Mouse (Mus musculus) cerebral cortex, adult 2 months (tissue): ENCODE measurements around the gene Ift122.

Source experiments
- WGBS: fragments of 180-500 bp; shearing (Covaris S2); methylation state at CpG from one replicate; pipeline ENCODE4 v1.1.7; 2018; 5-methylcytosine and 5-hydroxymethylcytosine counted together

The Ift122 gene

DNA sequence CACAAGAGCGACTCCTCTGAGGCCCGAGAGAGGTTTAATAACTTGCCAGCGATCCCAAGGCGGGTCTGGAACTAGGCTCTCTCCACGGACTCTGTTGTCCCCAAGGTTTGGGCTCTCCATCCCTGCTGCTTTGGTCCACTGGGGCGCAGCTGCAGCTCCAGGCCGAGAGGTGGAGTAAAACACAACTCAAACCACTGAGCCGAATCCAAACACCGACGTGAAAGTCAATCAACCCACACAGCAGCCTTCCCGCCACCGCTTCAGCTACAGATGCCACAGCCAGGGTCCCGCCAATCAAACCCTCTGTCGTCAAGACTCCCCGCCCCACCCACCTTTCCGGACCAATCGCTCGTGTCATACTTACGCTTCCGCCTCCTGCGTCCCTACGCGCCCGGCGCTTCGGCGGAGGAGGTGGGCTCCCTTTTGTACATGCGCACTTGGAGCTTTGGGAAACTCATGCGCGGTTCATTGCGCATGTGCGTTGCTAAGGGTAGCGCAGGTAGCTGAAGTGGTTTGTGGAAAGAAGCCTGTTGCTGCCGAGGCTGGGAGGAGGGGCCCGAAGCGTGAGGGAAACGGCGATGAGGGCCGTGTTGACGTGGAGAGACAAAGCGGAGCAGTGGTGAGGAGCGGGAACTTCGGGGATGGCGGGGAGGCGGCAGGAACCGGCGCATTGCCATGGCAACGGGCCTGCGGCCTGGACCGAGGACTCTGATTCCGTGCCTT, at the start of gene Ift122, which contains the start of gene Mbd4:
TSS of gene Ift122 (plus strand) at position 380 of the 723 bp plus-strand sequence.
TSS of gene Mbd4 (minus strand) at position 281 of the 723 bp plus-strand sequence.
- under 1% methylated on average over 51 of the region's 51 CpGs for WGBS

DNA sequence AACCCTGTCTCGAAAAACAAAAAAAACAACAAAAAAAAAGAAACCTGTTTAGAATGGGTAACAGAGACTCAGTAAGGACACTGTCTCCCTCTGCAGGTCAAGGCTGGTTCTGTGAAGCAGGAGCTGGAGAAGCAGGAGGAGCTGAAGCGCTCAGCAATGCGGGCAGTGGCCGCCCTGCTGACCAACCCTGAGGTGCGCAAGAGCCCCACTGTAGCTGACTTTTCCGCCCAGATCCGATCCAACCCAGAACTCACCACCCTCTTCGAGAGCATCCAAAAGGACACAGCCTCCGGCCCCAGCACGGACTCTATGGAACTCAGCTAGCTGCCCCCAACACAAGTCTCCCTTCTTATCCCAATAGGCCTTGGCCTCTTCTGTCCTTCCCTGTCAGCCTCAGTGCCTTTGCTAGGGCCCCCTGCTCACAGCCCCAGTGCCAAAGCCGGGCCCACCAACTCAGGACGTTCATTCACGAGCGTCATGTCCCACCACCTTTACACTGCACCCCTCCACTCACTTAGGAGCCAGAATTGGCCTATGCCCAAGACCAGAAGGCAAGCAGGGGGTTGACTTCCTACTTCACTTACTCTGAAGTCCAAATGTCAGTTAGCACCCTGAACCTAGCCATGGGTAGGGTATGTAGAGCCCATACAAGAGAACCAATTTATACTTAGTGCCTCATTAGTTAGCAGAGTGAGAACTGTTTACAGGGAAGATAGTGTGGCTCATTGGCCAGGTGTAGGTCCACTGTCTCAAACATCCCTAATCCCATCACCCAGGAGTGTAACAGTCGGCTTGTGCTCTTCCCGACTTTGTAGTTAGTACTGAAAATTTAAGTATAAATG, 49.5 kb upstream of the Ift122 start:
- WGBS = 43% methylated on average over 16 of the region's 16 CpGs

DNA sequence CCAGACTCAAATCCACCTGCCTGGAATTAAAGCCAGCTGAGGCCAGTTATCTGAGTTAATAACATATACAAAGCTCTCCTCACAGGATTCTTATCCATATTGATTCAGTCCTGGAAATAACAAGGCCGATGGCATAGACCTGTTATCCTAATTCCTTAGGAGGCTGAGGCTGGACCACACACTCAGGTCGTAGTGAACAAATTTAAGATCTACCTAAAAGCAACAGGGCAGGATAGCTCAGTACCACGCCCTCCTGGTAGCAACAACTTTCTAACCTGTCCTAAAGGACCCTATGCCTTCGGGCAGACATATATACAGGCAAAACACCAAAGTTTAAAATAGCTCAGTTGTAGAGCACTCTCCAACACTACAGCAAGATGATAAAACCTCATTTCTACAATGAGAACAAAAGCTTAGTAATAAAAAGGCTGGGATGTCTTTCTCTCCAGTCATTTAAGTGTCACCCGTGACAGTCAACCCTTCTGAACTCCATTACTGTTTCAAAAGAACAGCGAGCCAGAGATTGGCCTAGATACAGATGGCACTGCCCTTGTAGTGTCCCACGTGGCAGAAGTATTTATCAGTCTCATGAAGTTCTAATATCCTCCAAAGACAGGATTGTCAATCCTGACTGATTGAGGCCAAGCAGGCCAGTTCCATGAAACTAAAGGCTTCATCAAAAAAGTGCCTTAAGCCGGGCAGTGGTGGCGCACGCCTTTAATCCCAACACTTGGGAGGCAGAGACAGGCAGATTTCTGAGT, 48.7 kb upstream of the Ift122 start:
- 63% methylated on average over 10 of the region's 10 CpGs for WGBS

DNA sequence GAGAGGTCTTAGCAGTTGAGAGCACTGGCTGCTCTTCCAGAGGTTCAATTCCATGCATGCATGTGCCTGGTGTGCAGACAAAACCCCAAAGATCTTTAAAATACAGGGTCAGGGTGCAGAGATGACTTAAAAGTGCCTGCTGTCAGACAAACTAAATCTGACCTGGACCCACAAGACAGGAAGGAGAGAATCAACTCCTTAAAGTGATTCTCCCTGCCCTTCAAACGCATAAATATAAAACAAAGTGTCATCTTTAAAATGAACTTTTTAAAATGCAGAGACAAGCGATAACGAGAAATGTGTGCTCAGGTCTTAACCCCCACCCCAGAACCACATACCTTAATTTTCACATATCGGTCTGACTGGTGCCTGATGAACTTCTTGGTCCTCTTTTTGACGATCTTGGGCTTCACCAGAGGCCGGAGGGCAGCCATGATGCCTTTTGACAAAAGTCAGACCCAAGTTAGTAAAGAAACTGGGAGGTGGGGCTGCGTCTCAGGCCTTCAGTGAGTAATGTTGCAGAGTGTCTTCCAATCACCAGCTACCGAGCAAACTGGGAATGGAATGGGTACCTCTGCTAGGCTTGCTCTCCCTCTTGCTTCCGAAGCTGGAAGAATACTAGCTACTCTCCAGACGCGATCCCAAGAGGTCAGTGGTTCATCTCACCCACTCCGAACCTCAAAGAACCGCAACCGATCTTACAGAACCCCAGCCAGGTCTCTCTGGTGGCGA, 45.6 kb upstream of the Ift122 start:
- 5% methylated on average over 15 of the region's 15 CpGs for WGBS

DNA sequence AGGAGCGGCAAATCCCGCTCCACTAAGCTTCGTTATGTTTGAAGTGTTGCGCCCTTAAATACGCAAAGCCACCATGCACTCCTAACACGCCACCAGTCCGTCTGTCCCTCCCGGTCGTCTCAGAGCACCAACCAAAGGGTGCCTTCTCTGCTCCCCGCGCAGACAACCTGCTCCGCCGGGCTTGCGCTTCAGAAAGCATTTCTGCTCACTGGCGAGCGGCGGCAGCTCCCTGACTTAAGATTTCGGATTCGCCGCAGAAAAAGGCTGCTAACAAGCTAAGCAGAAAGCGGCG, 45.1 kb upstream of the Ift122 start:
- 0% methylated on average over 22 of the region's 22 CpGs for WGBS

DNA sequence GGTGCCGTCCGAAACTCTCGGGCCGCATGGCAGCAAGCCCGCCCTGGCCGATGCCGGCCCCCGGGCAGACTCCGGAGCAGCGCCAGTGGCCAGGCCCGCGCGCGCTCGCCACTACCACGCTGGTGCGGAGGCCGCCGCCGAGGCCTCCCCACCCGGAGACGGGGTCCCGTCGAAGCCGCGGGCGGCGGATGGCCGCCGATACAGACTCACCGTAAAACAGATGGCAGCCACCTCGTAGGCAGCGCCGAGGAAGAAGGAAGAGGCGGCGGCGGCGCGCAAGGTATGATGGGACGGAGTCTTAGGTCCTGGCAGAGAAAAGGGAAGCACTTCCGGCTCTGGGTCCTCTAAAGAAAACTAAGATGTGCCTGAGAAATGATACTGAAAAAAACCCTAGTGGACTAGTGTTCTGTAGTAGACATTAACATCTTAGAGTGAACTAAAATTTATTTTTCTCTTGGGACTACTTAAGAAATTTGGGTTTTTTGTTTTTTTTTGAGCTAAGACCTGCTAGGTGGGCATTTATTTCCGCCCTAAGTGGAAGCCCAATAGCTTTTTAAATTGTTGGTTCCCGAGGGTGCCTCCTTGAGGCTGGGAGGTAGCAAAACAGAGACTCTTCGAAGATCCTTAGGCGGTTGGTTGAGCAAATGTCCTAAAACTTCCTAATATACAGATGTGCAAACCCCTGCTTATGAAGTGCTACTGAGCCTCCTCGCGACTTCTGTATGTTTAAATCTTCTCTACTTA, 44.6 kb upstream of the Ift122 start, which contains the start of gene Rpl32:
TSS of gene Rpl32 (minus strand) at position 260 of the 744 bp plus-strand sequence.
- WGBS = under 1% methylated on average over 47 of the region's 47 CpGs

DNA sequence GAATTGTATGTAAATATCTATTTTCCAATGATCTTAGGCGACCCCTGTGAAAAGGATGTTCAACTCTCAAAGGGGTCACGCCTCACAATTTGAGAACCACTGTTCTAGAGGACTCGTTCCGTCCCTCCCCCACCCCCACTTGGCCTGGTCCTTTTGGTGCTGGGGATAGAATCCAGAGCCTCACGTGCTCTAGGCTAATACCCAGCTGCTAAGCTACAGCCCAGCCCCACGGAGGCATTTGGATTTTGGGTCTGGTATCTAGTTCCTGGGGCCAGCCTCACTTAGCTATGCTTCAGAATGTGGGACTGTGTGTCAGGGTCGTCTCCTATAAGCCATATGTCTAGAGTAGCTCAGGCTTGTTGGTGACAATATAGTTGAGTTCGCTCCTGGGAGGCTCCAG, 41.7 kb upstream of the Ift122 start:
- 72% methylated on average over 8 of the region's 8 CpGs for WGBS

DNA sequence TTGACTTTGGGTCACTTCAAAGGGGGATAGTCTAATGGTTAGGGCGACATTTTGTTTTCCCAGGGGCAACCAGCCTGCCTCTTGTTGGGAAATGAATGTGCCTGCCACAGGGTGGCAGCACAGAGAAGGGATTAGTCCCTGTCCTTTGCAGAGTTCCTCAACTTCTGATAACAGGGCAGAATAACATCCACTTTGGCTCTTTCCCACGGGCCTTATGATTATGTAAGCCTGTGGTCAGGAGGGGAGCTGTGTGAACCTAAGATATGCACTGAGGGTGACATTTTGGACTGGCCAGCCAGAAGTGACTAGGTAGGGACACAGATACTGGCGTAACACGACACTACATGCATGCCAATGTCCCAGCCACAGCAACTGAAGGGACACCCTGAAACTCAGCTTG, 39.2 kb upstream of the Ift122 start:
- WGBS = 37% methylated on average over 4 of the region's 4 CpGs

DNA sequence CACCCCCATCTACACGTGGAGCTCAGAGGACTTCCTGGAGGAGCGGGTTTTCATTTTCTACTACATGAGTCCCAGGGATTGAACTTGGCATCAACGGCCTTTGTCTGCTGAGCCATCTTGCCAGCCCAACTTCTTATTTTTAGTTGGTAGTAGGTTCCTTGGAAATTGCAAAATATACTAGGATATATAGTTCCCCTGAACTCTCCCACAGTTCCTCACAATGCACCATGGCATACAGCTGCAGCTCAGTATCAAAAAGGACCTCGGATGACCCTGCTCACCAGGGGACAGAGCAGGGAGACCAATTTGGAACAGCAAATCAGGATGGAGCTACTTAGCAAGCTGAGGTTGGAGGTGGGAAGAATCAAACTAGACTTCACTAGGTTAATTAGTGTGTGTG, 38.2 kb upstream of the Ift122 start:
- WGBS = 70% methylated on average over 4 of the region's 4 CpGs

DNA sequence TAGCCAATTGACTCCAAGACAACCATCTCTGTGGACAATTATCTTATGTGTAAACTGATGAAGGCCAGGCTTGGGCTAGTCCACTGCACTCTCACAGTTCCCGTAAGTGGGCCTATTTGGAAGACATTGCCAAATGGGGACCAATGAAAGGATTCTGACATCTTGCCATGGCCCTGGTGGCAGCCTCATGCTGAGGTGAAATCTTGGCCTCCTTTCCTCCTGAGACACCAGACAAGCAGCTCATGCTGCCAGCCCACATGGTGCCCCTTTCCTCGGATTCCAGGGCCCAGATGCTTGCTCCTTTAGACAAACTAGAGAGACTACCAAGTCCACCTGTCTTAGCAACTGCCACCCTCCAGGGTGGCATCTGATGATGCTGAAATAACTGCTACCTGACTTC, 35.1 kb upstream of the Ift122 start:
- WGBS = 72% methylated on average over 2 of the region's 2 CpGs

DNA sequence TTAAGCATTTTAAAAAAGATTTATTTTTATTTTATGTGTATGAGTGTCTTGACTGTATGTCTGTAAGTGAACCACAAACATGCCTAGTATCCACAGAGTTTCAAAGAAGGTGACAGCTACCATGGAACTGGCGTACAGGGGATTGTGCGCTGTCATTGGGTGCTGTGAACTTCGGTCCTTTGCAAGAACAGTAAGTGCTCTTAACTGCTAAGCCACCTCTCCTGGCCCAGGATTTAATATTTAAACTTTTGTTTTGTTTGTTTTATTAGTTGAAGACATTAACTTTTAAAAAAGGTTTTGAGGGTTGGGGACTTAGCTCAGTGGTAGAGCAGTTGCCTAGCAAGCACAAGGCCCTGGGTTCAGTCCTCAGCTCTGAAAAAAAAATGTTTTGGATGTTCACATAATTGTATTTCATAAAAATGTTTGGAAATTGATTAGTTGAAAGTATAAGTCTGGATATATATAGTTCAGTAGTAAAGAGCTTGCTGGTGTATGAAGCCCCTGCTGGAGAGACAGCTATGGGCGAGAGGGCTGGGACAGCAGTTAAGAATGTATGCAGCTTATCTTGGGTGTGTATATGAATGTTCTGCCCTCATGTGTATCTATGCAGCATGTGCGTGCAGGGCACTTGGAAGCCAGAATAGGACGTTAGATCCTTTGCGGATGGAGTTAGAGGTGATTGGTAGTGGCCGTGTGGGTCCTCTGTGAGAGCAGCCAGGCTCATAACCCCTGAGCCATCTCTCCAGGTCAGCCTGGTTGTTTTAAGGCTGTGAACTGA, 31.9 kb upstream of the Ift122 start:
- 90% methylated on average over 8 of the region's 8 CpGs for WGBS

DNA sequence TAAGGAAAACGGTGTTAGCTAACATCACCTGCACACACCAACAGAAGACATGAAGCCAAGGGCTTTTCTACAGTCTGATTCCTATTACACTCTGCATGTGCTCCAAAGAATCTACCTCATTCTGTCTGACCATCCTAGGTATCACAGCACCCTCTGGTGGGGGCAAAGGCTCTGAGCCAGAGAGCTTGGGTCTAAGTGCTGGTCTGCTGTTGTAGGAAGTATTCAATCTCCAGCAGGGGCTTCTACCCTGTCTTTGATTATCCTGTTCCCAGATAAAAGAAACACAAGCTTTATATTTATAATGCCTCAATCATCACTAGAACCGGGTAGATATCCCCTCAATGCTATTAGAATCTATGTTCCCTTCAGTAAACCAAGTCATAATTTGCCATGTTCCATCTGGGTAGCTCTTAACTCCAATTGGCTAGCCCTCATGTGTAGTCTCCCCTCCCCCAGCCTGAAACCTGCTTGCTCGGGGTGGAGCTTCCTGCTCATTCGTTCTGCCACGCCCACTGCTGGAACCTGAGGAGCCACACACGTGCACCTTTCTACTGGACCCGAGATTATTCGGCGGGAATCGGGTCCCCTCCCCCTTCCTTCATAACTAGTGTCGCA, 29.3 kb upstream of the Ift122 start:
- WGBS = 10% methylated on average over 6 of the region's 11 CpGs

DNA sequence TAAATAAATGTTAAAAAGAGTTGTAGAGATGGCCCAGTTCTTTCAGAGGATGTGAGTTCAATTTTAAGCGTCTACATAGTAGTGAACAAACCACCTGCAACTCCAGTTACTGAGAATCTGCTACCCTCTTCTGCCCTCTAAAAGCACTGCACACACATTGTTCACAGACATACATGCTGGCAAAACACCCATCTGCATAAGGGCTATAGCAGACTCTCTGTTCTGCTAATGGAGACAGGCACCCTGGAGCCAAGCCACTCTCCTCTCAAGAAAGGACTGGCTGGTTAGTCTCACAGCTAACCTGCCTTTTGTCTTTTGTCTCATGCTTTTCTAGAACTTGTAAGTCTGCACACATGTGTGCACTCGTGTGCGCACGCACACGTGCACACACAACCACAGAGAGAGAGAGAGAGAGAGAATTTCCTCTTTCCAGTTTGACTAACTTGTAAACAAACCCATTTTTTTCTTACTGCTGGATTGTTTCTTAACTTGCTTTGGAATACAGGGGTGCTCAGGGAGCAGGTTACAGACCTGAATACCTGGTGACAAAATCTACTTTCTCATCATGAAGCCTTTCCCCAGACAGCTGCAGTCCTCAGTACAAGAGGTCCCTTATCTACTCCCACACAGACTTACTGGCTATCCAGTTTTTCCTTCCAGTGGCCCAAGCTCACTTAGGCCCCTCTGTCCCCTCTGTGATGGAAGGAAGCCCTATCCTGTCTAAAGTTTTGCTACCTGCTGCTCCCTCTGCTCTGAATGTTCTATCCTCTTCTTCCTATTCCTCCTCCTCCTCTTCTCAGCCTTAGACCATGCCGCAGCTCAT, 22.3 kb upstream of the Ift122 start:
- WGBS = 82% methylated on average over 6 of the region's 6 CpGs

DNA sequence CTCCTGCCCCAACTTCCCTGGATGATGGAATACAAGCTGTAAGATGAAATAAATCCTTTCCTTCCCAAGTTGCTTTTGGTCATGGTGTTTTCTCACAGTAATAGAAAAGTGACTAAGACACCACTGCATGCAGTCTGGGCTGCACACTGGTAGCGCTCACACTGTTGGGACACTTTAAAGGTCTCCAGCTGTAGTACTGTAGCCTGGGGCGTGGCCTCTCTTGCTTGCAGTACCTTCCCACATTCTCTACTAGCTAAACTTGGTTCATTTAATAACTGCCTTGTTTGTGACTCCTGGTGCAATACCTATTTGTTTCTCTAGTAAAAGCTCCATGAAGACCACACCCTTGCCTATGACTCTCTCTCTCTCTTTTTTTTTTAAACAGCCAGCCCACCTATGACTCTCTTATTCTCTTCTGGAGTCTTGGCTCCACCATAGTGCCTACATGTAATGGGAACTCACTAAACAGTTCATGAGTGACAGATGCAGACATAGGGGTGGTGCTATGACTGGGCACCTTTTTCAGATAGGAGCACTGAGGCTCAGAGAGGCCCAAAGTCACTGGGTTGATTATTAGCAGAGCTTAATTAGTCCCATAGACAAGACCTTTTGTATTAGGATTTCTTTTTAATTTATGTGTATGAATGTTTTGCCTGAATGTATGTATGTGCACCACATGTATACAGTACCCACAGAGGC, 21.0 kb upstream of the Ift122 start:
- WGBS = 97% methylated on average over 2 of the region's 2 CpGs

DNA sequence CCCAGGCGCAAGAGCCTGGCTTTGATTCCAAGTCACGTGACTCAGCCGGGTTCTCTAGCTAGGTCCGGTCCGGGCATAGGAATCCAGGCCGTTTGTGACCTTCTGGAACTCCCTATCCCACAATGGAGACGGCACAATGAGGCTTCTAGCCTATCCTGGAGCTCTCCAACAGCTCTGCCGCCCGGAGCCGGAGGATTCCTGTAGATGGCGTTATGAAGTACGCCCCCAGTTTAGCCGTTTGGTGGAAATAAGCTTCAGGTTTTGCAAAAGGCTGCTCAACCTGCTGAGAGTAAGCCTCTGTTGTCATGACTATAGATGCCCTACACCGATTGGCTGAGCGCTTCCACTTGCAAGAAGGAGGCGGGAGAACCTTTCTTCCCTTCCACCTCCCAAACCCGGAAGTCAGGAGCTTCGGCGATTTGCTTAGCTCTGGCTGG, 15.1 kb upstream of the Ift122 start, which contains the start of gene Efcab12:
TSS of gene Efcab12 (minus strand) at position 252 of the 437 bp plus-strand sequence.
- WGBS = 1% methylated on average over 19 of the region's 19 CpGs

DNA sequence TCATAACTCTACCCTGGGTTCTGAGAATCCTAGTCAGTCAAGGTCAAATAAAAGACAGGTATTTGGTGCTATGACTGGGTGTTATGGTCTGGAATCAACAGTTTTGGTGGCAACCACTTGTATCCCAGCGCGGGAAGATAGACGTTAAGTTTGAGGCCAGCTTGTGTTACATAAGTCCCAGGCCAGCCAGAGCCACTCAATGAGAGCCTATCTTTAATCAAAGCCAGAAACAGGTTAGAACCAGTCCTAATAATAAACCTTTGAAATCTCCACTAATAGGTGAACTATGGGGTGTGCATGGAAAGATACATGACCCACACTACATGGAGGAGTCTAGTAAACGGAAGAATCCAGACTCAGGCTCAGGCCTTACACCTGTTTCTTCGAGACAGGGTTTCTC, 14.5 kb upstream of the Ift122 start:
- WGBS = 69% methylated on average over 5 of the region's 5 CpGs

DNA sequence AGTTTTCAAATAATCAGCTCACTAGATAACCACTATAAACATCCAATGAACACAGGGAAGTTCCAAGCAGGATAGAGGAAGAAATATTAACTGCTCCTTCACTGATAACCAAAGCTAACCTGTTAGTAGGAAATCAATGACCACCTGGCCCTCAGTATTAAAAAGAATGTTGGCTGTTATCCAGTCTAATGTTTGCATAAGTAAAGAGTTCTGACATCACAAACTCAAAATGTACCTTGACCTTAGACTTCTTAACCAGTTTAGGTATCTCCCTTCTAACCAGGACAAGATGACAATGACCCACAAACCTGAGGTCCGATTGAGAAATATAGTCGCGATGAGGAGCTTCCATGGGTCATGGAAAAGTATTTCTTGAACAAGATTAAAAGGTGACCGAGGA, 8.3 kb upstream of the Ift122 start:
- 94% methylated on average over 4 of the region's 4 CpGs for WGBS
